In genomic region chr13:97735931-97736330, GRCm38 (mm10) we compare ENCODE assay signal across 22 mouse cellular contexts.
"Had no signal": no experiment of that assay in that cellular context is flagged by ENCODE, and none has a peak within 500 bp of the region (broad histone marks: within the 10 kb centered on the region; RNA-seq: fewer than 3 reads in every experiment).

No protein-coding gene starts in this region.

- H3K4me3 ChIP-seq: kidney, embryonic 15.5 days; left cerebral cortex, adult 2 months; lung, embryonic 15.5 days; midbrain, embryonic 12.5 days; midbrain, embryonic 15.5 days; neural tube, embryonic 12.5 days; neural tube, embryonic 15.5 days had no signal

- H3K9ac ChIP-seq: kidney, embryonic 15.5 days; lung, embryonic 15.5 days; midbrain, embryonic 12.5 days; midbrain, embryonic 15.5 days; neural tube, embryonic 12.5 days; neural tube, embryonic 15.5 days had no signal

- H3K9me3 ChIP-seq: kidney, embryonic 15.5 days; lung, embryonic 15.5 days; midbrain, embryonic 12.5 days; midbrain, embryonic 15.5 days; neural tube, embryonic 12.5 days; neural tube, embryonic 15.5 days had no signal

- H3K27me3 ChIP-seq: kidney, embryonic 15.5 days; lung, embryonic 15.5 days; midbrain, embryonic 12.5 days; midbrain, embryonic 15.5 days; neural tube, embryonic 12.5 days; neural tube, embryonic 15.5 days had no signal

- H3K4me1 ChIP-seq: kidney, embryonic 15.5 days; lung, embryonic 15.5 days; midbrain, embryonic 12.5 days; midbrain, embryonic 15.5 days; neural tube, embryonic 12.5 days; neural tube, embryonic 15.5 days had no signal

- H3K4me2 ChIP-seq: kidney, embryonic 15.5 days; lung, embryonic 15.5 days; midbrain, embryonic 12.5 days; midbrain, embryonic 15.5 days; neural tube, embryonic 12.5 days; neural tube, embryonic 15.5 days had no signal

- ATAC-seq: intestine, postnatal 0 days; midbrain, embryonic 15.5 days had no signal

- DNase-seq: kidney, adult 2 months; kidney, postnatal 10 days; kidney, postnatal 36 days; layer of hippocampus, postnatal 36 days; lung, adult 18-20 months; lung, postnatal 10 days; lung, postnatal 36 days; right cerebral cortex, adult 18-20 months; right cerebral cortex, postnatal 14 days; right cerebral cortex, postnatal 4 days; thymus, adult 2 months; thymus, postnatal 14 days; thymus, postnatal 4 days had no signal

- H3K36me3 ChIP-seq: kidney, embryonic 15.5 days; lung, embryonic 15.5 days; midbrain, embryonic 12.5 days; midbrain, embryonic 15.5 days; neural tube, embryonic 12.5 days; neural tube, embryonic 15.5 days had no signal

- H3K27ac ChIP-seq: kidney, embryonic 15.5 days; left cerebral cortex, adult 2 months; lung, embryonic 15.5 days; midbrain, embryonic 12.5 days; midbrain, embryonic 15.5 days; neural tube, embryonic 12.5 days; neural tube, embryonic 15.5 days; stomach, postnatal 0 days had no signal
